Mouse (Mus musculus): ENCODE data around the gene Btn1a1.

Btn1a1 gene

GRCm38 (mm10) chr13:23488400-23489322, 23.0 kb upstream of the Btn1a1 start, which contains the start of gene Btn2a2:
Gene Btn2a2, minus strand, starts transcription at chr13:23488857.
- peak; percentile 40 for DNase-seq (ENCODE audit: extremely low read depth, insufficient read length, low spot score)

GRCm38 (mm10) chr13:23485271-23485670, 19.6 kb upstream of the Btn1a1 start:
- no peak for DNase-seq (ENCODE audit: extremely low read depth, insufficient read length, low spot score)

- DNase-seq (ENCODE audit: extremely low read depth, insufficient read length, low spot score) = no peak
Measured at GRCm38 (mm10) chr13:23483153-23483552, 17.5 kb upstream of the Btn1a1 start.

GRCm38 (mm10) chr13:23475658-23476057, 10.0 kb upstream of the Btn1a1 start:
- DNase-seq (ENCODE audit: extremely low read depth, insufficient read length, low spot score) = no peak

GRCm38 (mm10) chr13:23466911-23467310, 1.2 kb upstream of the Btn1a1 start:
- DNase-seq (ENCODE audit: extremely low read depth, insufficient read length, low spot score) = peak; percentile 63

- DNase-seq (ENCODE audit: extremely low read depth, insufficient read length, low spot score) = no peak
Measured at GRCm38 (mm10) chr13:23466306-23466705, 605 bp upstream of the Btn1a1 start.

- no peak for DNase-seq (ENCODE audit: extremely low read depth, insufficient read length, low spot score)
Measured at GRCm38 (mm10) chr13:23464841-23465366, 797 bp downstream of the Btn1a1 start.

- DNase-seq (ENCODE audit: extremely low read depth, insufficient read length, low spot score) = no peak
Measured at GRCm38 (mm10) chr13:23464224-23464637, 1.5 kb downstream of the Btn1a1 start.

- DNase-seq (ENCODE audit: extremely low read depth, insufficient read length, low spot score) = peak; percentile 73
Measured at GRCm38 (mm10) chr13:23463381-23464223, 2.1 kb downstream of the Btn1a1 start.

GRCm38 (mm10) chr13:23462669-23463068, 3.0 kb downstream of the Btn1a1 start:
- no peak for DNase-seq (ENCODE audit: extremely low read depth, insufficient read length, low spot score)

GRCm38 (mm10) chr13:23462063-23462462, 3.6 kb downstream of the Btn1a1 start:
- no peak for DNase-seq (ENCODE audit: extremely low read depth, insufficient read length, low spot score)

GRCm38 (mm10) chr13:23459264-23459846, 6.3 kb downstream of the Btn1a1 start:
- DNase-seq (ENCODE audit: extremely low read depth, insufficient read length, low spot score) = no peak

- DNase-seq (ENCODE audit: extremely low read depth, insufficient read length, low spot score) = no peak
Measured at GRCm38 (mm10) chr13:23453926-23454325, 11.8 kb downstream of the Btn1a1 start.

- peak; percentile 90 for DNase-seq (ENCODE audit: extremely low read depth, insufficient read length, low spot score)
Measured at GRCm38 (mm10) chr13:23453362-23453862, 12.3 kb downstream of the Btn1a1 start.

- DNase-seq (ENCODE audit: extremely low read depth, insufficient read length, low spot score) = peak; percentile 62
Measured at GRCm38 (mm10) chr13:23450398-23450797, 15.3 kb downstream of the Btn1a1 start.

- DNase-seq (ENCODE audit: extremely low read depth, insufficient read length, low spot score) = peak; percentile 92
Measured at GRCm38 (mm10) chr13:23449235-23450095, 16.2 kb downstream of the Btn1a1 start.

GRCm38 (mm10) chr13:23448758-23449157, 16.9 kb downstream of the Btn1a1 start:
- DNase-seq (ENCODE audit: extremely low read depth, insufficient read length, low spot score) = no peak

GRCm38 (mm10) chr13:23446498-23446952, 19.2 kb downstream of the Btn1a1 start:
- DNase-seq (ENCODE audit: extremely low read depth, insufficient read length, low spot score) = peak; percentile 72

GRCm38 (mm10) chr13:23445561-23446320, 20.0 kb downstream of the Btn1a1 start:
- peak; percentile 90 for DNase-seq (ENCODE audit: extremely low read depth, insufficient read length, low spot score)
